Mouse (Mus musculus) embryo, embryonic 10.5 days (tissue): ENCODE results near the gene Olfr982.

ENCODE experiments used
- DNase-seq: peaks from one replicate; pipeline ENCODE4 v3.0.0-alpha.2; 2015; ENCODE audit warnings: low spot score

The Olfr982 gene

DNA sequence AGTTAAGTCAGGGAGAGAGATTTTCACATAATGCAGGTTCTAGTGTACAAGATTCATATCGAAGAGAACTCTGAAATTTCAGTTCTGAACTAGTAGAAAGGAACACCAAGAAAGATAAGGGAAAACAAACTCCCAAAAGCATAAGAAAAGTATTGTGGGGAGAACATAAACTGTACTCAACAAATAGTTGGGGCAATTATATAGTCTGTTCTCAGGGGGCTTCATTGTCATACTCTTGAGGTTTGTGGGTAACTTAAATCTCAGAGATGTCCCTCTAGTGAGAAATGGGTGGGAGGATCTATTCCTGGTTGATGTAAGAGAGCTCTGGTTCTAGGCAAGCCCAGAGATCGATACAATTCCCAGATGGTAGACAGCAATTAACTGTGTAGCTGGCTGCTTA is at the start of gene Olfr982:
Gene Olfr982 (plus strand): TSS at position 301 of the 400 bp plus-strand sequence.
- DNase-seq: no peak

DNA sequence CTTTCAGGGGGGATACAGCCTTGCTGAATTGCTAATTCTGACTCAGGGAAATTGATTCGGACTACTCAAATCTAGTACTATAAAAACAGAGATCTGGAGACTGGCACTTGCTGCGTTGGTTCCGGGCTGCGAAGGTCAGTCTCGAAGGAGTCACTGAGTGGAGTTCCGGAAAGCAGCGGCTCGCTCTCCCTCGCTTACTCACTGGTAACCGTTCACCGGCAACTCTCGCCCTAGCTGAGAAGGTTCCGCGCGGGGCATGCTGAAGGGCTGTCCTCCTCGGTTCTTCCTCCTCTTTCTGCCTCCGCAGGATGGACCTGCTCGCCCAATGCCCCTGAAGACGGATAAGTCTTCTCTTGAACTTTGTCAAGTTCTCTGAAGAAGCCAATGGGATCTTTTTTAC is 23.5 kb upstream of the Olfr982 start:
- no peak for DNase-seq

DNA sequence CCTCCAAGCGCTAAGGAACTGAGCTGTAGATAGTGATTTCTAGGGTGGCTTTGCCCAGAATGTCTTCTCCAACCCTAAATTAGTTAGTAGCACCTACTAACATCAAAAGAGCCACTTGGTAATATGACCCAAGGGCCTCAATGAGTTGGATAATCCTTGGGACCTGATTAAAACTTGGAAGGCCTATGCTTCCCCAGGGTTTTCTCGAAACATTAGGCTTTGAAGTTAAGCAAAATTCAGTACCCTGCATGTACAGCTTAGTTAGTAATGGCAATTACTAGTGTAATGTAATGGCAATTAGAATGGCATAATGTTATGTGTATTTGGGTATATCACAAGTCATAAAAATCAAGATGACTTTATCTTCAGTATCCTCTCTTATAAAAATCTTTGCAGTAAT is 19.9 kb downstream of the Olfr982 start, which contains the start of gene Olfr983:
Gene Olfr983 (minus strand): TSS at position 101 of the 400 bp plus-strand sequence.
- DNase-seq: no peak

- no peak for DNase-seq
Observed at GRCm38 (mm10) chr9:40094769-40095168, 21.1 kb downstream of the Olfr982 start.

- DNase-seq: no peak
Observed at GRCm38 (mm10) chr9:40114106-40114505, 40.5 kb downstream of the Olfr982 start, which contains the start of gene Olfr984. Gene Olfr984 (minus strand): TSS chr9:40114206.

GRCm38 (mm10) chr9:40116645-40117286 is 43.1 kb downstream of the Olfr982 start:
- DNase-seq: no peak

DNA sequence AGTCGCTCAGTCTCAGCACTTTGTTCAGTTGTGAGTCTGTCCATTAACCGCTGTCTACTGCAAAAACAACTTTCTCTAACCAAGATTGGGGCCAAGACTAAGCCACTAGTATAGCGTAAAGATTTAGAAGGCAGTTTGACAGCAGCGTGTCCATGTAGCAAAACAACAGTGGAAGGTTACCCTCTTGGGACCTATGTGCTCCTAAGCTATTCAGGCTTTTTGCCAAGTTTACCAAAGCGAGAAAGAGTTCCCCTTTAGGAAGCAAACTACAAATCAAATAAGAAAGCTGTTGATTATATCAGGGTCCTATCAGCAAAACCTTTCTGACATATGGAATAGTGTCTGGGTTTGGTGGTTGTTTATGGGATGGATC is 43.6 kb downstream of the Olfr982 start:
- DNase-seq: no peak
